Mouse (Mus musculus) heart, adult 2 months (tissue): ENCODE measurements around the gene Ypel3.
A peak's percentile ranks its signal among the peaks of the same experiment; 100 is the strongest.

Source experiments
- CTCF ChIP-seq: fragments of 200-600 bp; IDR thresholded peaks from 2 replicates; pipeline ENCODE4 v1.8.1; 2022; ENCODE audit warnings: antibody characterized with exemption, mild to moderate bottlenecking, moderate library complexity
- EP300 ChIP-seq: fragments of 200-500 bp; IDR thresholded peaks from 2 replicates; pipeline ENCODE4 v1.6.1; 2011; ENCODE audit warnings: low read depth, low read length, control low read depth; ENCODE audit not compliant: insufficient read depth
- POLR2A ChIP-seq: fragments of 200-500 bp; IDR thresholded peaks from 2 replicates; pipeline ENCODE4 v1.6.1; 2011; ENCODE audit warnings: mild to moderate bottlenecking, low read depth, low read length, control low read depth; ENCODE audit not compliant: insufficient read depth

DNA sequence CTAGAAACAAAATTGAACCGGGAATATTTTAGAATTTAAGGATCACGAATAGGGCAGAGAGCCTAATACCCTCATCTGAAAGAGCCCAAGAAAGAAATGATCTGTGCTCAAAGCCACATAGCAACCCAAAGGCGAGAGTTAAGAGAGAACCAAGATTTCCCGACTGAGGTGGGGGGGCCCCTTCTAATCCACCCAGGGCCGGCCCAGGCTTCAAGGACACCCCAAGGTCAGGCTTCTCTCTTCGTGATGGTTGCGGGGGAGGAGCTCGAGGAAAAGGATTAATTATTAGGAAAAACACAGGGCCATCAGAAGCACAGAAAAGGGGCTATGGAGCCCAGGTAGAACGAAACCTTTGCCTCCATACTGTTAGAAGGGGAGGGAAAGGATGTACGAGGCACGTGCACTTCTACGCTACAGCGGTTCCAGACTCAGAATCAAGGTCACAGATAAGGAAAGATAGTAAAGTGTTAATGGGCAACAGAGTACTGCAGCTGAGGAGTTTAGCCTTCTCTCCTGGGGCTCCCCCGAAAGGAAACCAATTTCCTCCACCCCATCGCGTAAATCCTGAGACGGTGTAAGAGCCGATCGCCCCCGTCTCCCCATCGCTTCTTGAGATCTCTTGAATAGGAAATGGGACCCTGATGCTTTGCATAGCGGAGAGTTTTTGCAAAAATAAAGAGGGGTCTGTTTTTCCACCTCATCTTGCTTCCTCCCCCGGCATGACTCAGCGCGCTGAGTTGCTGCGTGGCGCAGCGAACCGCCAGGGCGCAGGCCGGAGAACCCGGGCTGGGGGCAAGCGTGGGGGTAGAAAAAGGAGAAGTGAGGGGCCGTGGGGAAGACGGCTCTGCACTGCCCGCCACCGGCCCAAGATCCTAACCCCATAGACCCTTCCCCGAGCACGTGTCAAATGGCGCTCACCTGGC is 21.6 kb downstream of the Ypel3 start:
- TF ChIP-seq CTCF (no peak), POLR2A (0 out of 2 replicates have a peak, but pooled peaks have one; percentile 10), EP300 (no peak)
